Mouse (Mus musculus) urinary bladder, postnatal 36 days (tissue): ENCODE data around the gene Man1b1.

Source experiments
- DNase-seq, 2 experiments: peaks; one replicate each; pipeline ENCODE4 v3.0.0; 2022; ENCODE audit warnings: low spot score in 2 of 2, mixed read lengths in 1 of 2

Gene Man1b1

DNA sequence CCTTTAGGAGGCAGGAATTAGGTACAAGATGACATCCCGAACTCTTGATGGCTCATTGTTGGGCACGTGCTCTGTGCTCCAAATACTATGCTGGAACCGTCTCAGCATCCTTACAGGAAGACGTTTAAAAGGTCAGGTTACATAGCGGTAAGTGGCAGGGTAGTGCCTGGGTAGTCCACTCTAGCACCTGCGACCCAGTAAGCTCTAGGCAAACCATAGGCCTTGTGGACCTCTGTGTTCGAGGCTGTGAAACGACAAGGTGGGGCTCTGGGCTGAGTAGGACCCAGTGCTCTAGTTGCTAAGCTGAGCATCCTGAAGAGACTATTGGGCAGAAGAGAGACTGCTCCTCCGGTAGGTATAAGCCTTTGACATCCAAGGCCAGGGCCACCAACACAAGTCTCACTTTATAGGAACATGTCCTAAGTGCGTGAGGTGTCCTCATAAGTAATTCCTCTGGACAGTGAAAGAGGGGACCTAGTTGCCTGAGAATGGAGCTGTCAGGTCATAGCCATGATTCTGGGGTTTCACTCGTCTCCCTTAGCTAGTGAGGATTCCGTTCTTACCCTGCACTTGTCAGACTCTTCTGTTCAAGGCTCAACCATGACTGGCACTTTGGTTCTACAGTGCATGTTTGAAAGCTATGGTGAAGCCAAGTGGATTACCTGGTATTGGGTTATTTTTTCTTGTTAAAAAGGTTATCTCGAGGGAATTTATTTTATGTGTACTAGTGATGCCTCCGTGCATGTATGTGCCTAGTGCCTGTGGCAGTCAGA, 26.4 kb upstream of the Man1b1 start:
- DNase-seq = no peak

DNA sequence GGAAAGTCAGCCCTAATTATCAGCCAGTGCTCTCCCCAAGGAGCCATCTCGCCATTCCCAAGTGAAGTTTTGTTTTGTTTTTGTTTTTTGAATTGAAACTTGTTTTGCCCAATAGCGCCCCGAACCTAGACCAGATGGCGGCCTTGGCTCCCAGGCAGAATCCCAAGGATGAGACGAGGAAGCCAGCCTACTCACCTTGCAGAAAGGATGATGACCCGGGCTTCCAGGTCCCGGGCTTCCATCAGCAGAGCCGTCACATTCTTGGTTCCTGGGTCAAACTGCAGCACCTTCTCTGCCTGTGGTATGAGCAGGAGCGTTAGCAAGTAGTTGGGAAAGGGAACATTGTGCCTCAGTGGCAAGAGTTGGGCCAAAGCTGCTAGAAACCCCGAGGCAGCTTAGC, 22.0 kb upstream of the Man1b1 start:
- no peak for DNase-seq

DNA sequence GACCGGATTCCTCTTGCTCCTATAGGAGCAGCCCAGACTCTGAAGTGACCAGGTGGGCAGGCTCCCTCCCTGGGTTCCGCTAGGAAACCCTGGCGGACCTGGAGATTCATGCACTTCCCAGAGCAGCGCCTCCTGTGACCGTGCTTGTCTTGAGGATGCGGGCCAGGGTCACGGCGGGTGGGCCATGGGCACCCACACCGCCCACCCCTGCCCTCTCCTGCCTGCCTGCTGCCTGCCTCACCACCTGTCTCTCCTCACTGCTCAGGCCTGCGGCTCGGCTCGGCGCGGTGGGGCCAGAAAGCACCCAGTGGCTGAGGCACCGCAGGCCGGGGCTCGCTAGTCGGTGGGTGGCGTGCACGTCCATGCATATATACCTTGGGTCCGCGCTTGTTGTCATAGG, 21.2 kb upstream of the Man1b1 start:
- DNase-seq = no peak

DNA sequence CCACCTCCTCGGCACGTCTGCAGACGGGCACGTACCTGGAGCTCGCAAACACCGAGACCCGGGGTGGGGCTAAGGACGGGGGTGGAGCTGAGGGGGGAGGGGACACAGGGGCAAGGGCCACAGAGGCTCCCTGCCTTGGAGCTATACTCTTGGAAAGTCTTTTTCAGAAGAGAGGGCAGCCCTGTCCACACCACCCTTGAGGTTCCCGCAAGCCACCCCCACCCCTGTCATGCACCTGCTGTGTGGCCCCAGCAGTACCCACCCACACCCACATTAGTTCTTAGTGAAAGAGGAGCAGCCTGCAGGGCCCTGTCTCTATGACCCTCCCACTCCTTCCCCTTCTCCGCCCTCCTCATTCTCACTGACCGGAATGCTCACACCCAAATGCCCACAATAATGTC, 20.6 kb upstream of the Man1b1 start:
- no peak for DNase-seq

DNA sequence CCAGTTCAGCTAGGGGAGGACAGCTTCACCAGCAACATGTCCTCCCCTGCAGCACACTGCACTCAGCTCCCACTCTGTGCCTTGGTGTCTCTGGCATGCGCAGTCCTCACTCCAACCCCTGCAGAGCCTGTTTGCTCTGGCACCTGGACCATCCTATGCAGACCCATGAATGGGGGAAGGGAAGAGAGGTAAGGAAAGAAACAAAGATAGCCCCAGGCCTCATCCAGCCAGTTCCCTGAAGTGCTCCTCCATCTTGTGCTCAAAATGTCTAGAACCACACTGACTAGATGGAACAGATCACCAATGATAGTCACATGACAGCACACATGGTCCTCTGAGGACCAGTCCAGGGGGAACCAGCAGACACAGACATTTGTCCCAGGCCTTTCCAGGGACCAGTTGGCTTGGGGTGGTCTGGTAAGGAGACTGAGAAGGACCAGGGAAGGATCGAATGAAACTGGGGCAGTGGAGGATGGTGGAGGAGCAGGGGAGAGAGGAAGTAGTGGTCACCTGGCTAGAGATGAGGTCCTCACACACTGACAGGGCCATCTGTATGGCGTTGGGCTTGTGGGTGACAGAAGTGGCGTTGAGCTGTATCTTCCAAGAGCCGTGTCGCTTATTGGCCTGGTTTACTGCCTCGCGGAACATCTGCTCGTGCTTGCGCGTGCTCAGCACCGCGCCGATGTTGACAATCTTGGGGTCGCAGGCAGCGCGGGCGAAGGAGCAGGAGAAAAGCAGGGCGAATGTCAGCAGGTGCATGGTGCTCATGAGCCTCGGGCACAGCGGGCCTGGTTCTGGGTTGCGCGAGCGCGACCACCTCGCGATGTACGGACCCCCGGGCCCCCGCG, 13.8 kb upstream of the Man1b1 start:
- no peak for DNase-seq

DNA sequence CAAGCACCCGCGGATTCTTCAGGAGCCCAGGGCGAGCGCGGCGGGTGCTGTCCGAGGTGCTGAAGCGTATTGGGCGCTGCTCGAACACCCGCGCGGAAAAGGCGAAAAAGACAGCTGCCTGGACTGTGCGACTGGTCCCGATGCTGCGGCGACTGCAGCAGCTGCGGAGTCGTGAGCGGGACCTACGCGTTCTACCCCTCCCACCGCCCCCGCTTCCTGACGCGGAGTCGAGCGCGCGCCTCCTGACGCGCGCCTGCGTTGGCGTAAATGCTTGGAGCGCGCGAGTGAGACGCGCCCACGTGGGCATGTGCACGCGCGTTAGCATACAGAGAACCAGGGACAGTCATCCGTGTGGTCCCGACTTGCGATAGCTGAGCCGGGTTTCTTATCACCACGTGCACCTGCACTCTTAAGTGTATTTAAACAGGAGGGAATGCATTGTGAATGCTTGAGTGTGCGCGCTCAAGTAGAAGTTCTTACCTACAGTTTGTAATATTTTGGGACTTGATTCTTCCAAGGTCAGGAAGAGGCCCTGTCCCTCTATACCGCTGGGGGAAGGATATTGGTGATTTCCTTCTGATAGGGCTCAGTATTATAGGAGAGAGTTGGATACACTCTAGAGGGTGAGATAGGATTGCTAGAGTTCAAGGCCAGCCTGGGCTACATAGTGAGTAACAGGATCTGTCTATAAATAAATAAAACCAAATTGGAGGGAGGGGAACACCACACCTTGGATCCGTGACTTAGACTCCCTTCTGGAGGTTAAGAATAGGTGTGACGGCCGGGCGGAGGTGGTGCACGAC, 13.0 kb upstream of the Man1b1 start, which contains the start of gene Grin1:
Gene Grin1 (minus strand): TSS at position 217 of the 803 bp plus-strand sequence.
- peak; percentile 35 for DNase-seq

DNA sequence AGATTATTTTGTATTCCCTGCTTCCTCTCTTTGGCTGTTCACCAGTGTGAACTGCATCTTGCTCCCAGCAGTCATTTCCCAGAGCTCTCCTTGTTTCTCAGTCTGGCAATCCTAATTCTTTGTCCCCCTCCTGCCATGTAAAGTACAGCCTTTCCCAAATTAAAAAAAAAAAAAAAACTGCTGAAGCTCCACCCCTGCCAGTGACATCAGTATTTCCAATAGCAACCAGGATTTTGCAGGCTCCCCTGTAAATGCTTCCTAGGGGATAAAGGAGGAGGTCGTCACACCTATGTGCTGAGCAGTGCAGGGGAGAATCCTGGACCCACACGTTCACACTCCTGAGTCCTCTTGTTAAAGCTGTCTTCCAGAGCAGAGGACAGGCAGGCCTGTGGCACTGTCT, 12.1 kb upstream of the Man1b1 start:
- no peak for DNase-seq

DNA sequence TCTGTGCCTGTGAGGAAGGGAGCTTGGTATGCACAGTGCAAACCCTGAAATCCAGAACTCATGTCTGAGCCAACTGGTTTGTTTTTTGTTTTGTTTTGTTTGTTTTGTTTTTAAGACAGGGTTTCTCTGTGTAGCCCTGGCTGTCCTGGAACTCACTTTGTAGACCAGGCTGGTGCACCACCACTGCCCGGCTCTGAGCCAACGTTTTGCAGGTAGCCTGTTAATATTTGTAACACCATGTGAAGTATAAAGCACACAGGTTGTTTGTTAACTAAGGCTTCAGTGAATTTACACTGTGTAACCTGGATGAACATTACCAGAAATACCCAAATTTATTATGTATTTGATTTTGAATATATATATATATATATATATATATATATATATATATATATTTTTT, 6.1 kb upstream of the Man1b1 start:
- no peak for DNase-seq

DNA sequence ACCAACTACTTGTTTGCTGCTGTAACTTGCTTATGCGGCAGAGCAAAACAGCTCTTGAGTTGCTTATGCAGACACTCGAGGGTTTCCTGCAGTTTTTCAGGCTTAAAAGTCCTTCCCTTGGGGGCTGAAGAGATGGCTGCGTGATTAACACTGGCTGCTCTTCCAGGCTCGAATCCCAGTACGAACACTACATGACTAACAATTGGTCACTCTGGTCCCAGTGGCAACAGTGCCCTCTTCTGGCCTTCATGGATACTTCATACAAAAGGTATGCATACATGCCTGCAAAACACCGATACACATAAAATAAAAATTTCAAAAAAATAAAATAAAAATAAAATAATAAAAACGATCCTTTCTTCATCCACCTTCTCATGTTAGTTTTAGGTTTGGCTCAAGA, 3.7 kb upstream of the Man1b1 start:
- no peak for DNase-seq

DNA sequence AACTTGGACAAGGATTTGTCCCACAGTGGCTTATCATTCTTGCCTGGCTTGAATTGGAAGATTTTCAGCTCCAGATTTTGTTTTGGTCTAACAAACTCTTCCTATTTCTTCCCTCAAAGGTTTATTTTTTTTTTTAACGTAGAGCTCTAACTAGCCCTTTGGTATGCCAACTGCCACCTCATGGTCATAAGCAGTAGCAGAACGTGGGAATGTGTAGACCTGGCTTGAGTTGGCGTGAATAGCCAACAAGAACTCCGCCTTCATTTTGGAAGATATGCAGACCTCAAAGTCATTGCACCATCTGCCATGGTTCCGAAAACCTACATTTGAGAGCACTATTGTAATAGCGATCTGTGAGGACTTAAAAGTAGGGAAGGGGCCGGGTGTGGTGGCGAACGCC, 668 bp upstream of the Man1b1 start:
- DNase-seq = no peak

DNA sequence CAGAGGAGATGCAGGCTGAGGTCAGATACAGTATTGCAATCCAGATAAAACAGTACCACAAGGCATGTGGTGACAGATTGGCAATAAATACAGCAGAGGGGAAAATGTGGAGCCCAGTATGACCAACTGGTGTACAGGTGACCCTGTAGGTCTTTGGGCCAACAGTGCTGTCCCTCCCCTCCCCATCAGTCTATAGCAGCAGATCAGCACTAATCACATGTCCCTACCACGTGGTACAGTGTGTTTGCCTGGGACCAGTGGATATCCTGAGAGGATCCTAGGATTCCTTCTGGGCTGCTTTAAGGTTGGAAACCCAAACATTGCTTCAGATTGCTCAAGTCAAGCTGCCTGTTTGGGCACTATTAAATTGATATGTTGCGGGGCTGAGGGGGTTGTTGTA, 1.4 kb downstream of the Man1b1 start:
- DNase-seq = no peak

DNA sequence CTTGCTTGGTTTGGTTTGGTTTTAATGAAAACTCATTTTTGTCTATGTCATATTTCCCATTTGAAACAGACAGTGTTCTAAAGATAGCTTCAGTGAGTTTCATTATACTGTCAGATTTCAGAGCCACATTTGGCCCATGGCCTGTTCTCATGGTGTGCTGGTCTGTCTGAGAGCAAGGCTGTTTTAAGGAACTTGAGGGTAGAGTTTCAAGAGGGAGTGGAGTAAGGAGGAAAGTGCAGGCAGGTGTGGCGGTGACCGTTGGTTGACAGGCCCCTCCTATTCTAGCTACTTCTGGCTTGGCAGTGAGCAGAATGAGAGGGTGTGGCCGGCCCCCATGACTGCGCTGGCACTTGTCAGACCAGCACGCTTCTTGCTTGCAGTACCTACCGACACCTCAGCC, 6.2 kb downstream of the Man1b1 start:
- DNase-seq = no peak

DNA sequence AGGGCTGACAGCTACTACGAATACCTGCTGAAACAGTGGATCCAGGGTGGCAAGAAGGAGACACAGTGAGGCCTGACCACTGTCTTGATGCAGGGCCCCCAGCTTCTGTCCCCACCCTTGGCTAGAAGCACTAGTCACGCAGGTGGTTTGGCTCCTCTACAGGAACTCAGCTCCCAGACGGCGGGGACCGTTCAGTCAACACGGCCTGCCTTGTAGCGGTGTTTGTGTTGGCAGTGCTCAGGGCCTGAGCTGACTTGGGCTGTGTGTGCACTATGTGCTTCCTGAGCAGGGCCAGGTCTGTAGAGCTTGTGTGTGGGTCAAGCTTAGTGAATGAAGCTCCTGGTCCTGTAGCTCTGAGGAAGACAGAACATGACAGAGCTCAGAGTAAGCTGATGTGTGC, 16.0 kb downstream of the Man1b1 start:
- DNase-seq = no peak

DNA sequence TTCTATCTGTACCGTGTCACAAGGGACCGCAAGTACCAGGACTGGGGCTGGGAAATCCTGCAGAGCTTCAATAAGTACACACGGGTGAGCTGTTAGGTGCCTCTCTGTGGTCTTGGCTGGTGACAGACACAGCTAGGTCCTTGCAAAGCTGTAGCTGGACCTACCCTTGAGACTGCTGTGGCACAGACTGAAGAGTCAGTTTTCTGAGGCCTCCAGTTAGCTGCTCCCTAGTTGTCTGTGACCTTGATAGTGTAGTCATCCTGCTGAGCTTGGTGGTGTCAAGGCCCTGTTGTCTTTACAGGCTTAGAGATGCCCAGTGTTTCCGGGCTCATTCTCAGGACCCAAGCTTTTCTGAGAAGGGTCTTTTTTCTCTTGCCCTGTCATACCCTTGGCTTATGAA, 17.4 kb downstream of the Man1b1 start:
- DNase-seq = no peak

DNA sequence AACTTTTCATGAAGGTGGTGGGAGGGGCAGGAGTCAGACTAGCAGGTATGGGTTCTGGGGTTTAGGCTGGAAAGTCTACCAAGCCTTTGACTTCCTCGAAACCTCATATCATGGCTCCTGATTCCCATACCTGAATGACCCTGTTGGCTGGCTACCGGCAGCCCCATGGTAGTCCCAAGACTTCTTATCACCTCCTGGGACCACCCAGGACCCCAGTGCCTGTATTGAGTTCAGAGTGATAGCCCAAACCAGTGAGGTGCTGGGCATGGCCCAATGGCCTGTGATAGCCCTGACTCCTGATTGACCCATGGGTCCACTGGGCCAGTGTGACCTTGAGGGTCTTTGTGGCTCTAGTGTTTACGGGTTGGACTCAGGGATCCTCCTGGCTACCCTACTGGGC, 18.6 kb downstream of the Man1b1 start:
- DNase-seq = no peak

DNA sequence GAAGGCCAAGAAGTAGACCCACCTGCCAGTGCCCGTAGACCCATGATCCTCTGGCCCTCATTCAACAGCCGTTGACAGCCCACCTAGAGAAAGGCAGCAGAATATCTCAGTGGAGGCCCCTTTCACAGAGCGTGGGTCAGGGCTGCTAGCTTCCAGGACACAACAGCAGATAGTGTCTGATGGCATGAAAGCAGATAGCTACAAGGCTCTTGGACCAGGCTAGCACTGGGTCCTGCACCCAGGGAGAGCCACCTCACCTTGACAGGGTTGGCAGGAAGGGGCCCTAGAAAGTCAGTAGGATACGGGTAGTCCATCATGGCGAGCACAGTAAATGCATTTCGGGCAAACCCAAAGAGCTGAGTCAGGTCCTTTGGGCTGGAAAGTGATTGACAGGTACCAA, 22.1 kb downstream of the Man1b1 start:
- no peak for DNase-seq

DNA sequence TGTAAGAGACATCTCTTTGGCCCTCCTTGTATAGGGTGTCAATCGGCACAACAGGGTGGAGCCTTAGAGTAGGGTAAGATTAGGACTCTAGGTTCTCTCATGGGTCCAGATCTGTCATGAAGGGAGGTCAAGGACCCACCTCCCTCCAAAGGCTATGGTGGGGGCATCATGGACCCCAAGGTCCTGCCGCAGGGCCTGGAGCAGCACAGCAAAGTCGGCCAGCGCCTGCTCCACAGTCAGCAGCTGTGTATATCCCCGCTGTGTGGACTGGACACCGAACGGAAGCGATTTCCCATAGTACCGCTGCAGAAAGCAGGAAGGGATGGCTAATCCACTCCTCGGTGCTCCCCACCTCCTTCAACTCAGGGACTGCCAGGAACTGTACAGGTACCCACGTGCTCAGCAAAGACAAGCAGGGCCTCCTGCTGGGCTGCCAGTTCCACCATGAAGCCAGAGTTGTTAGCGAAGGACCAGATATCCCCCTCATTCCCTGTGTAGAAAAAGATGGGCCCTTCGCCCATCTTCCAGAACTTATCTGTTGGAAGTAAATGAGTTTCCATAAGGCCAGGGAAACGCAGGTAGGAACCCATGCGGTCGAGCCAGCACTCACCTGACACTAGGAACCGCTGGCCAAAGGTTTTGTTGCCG, 23.4 kb downstream of the Man1b1 start:
- DNase-seq = no peak

DNA sequence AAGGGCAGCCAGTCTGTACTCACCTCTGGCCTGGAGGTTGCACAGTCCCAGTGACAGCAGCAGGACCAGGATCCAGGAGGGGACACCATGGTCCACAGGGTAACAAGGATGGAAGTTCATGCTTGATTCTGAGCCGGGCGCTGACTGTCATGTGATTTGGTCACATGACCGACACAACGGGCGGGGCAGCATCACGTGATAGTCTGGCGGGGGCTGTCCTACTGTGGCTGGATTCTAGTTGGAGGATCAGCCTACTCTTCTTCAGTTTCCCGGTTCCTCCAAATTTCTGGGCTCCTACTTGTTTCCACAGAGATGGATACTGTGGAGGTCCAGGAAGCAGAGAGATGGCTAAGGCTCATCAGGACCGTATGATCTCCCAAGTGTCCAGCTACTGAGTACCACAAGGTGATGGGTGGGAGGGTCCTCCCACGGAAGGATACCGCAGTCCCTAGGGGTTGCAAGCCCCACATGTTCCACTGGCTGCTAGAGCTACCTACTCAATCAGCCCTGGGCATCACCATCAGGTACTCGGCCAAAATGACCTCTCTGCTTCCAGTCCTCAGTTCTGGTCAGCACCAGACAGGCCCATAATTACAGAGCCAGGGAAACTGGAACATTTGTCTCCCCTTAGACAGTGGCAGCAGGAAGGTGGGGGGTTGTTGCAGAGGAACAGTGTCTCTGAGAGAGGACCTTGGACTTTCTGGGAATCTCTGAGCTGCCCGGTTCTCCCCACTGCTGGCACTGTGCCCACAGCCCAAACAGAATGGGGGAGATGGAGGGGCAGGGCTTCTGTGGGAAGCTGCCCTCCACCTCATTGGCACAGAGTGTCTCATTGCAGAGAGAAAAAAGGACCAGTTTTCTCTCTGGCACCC, 24.3 kb downstream of the Man1b1 start, which contains the start of gene Dpp7:
Gene Dpp7 (minus strand): TSS at position 152 of the 872 bp plus-strand sequence.
- peak; percentile 64 to 78 for DNase-seq

DNA sequence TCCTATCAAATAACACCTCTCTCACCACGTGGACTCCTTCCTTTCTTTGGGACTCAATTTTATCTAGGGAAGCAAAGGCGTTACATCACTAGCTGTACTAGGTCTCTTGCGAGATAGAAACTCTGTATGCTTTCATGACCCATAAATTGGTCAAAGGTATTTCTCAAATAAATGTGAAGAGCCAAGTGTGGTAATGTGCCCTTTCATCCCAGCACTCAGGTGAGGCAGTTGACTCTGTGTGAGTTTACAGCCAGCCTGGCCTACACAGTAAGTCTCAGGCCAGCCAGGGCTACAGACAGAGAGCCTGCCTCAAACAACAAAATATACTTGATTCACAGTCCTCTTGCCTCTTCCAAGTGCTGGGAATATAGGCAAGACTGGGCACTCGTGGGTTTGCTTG, 27.7 kb downstream of the Man1b1 start:
- no peak for DNase-seq

DNA sequence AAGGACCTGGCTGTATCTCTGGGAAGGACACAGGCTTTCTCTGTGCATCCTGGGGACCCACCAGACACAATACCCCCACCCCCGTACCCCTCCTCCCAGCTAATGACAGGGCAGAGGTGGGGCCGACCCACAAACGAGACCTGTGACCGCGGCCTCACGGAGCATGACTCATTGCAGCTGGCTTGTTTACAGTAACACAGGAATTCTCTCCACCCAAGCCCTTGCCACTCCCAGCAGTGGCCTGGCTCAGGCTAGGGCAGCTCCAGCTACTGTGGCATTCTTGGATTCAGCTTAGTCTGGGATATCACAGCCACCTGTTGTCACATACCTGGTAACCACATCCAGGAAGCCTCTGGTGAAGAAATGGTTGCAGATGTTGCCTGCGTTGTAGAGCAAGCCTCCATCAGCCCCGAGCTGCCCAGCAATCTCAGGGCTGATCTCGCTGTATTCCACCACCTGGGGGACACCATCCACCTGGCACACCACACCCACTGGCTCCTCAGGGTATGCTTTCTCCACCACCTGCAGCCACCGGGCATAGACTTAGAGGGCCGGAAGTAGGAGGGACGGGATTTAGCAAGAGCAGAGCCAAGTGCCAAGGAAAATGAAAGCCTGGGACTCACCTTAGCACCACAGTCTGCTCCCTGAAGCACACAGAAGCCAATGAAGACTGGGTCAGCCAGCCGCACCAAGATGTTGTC, 31.5 kb downstream of the Man1b1 start:
- peak in 1 of 2 experiments; percentile 47 for DNase-seq
